Mouse (Mus musculus): Measurements from ENCODE around the gene Atxn7l2. TPM values are rescaled to one million over a fixed set of nuclear protein-coding genes. Genes with fewer than 3 reads are reported as not detected.

The Atxn7l2 gene
- polyA plus RNA-seq, 1 experiment from 2014 or later: 27.9 TPM

DNA sequence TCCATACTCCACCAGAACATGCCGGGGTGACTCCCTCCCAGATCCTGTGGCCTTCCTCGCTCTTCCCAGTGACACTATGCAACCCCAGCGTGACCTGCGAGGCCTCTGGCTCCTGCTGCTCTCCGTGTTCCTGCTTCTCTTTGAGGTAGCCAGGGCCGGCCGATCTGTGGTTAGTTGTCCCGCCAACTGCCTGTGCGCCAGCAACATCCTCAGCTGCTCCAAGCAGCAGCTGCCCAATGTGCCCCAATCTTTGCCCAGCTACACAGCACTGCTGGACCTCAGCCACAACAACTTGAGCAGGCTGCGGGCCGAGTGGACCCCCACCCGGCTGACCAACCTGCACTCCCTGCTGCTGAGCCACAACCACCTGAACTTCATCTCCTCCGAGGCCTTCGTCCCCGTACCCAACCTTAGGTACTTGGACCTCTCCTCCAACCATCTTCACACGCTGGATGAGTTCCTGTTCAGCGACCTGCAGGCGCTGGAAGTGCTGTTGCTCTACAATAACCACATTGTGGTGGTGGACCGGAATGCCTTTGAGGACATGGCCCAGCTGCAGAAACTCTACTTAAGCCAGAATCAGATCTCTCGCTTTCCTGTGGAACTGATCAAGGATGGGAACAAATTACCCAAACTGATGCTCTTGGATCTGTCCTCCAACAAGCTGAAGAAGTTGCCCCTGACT is 23.5 kb downstream of the Atxn7l2 start:
- Histone ChIP-seq H3K36me3 (ENCODE audit: control insufficient read depth, insufficient read depth, low read length) (peaks cover 8% of the 10 kb centered on the region; the same call in 1 of the 2 replicates), H3K4me3 (replicated peaks; ENCODE audit: low read depth, low read length) (peak overlapping the region; percentile 75), H3K9ac (replicated peaks; ENCODE audit: low read length) (no peak overlapping the region), H3K4me2 (ENCODE audit: low read length) (peak overlapping the region; percentile 88), H3K27ac (replicated peaks; ENCODE audit: low read depth, low read length) (no peak overlapping the region), H3K27me3 (ENCODE audit: control insufficient read depth, insufficient read depth, low read length) (no peaks in the 10 kb centered on the region), H3K4me1 (ENCODE audit: control insufficient read depth, insufficient read depth, low read length) (peaks cover 15% of the 10 kb centered on the region; the same call in 1 of the 2 replicates), H3K9me3 (ENCODE audit: control insufficient read depth, low read length) (no peaks in the 10 kb centered on the region)
- DNase-seq (no peak), ATAC-seq (ENCODE audit: low FRiP score, low TSS enrichment) (peak; percentile 24; the same call in 1 of the 2 replicates)
- WGBS: 60% methylated on average over 20 of the region's 20 CpGs

DNA sequence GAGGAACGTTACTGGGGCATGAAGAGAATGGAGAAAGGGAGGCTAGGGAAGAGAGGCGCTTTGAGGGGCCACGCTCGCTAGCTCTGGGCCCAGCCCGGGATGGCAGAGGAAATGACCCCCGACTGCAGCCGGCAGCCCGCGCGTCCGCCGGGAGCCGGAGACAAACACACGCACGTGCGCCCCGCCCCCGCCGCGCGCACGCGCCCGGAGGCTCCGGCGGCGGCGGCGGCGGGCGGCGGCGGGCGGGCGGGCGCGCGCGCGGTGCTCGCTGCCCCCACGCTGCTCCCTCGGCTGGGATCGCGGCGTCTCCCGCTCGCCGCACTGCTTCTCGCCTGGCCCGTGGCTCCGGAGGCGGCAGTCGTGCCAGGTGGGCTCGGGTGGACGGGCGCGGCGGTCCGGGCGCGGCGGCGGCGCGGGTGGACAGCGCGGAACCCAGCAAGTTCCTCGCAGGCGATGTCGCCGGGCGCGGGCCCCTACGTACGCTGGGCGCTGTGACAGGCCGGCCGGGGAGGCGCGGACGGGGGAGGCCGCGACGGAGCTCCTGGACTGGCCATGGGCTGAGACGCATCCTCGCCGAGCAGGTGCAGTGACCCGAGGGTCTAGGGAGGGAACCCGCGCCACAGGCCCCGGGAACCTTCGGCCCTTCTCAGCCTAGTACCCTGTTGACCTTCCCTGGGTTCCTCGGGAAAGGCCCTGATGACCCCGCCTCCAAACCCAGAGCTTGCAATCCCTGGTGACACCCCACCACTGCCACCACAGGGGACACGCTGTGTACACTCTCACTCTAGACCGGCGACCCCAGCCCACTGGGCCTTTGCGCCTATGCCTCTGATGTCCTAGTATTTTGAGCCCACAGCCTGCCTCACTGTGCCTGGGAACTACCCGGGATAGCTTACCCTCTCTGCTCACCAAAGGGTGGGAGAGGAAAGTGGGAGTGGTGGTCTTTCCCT is 24.4 kb downstream of the Atxn7l2 start, which contains the start of gene Amigo1:
Amigo1 (plus strand) TSS at position 238 of the 950 bp plus-strand sequence.
- Histone ChIP-seq H3K9ac (replicated peaks; ENCODE audit: low read length) (peak within 1 kb of the TSS; percentile 82), H3K4me2 (ENCODE audit: low read length) (peak within 1 kb of the TSS; percentile 88), H3K27me3 (ENCODE audit: control insufficient read depth, insufficient read depth, low read length) (no peaks in the 10 kb centered on the region), H3K4me3 (replicated peaks; ENCODE audit: low read depth, low read length) (peak within 1 kb of the TSS; percentile 75), H3K27ac (replicated peaks; ENCODE audit: low read depth, low read length) (peak within 1 kb of the TSS; percentile 61; the same call in 1 of the 2 replicates), H3K36me3 (ENCODE audit: control insufficient read depth, insufficient read depth, low read length) (peaks cover 8% of the 10 kb centered on the region; the same call in 1 of the 2 replicates), H3K4me1 (ENCODE audit: control insufficient read depth, insufficient read depth, low read length) (peaks cover 15% of the 10 kb centered on the region; the same call in 1 of the 2 replicates), H3K9me3 (ENCODE audit: control insufficient read depth, low read length) (no peaks in the 10 kb centered on the region)
- peak; percentile 71 for ATAC-seq (ENCODE audit: low FRiP score, low TSS enrichment)
- peak; percentile 84 for DNase-seq
- under 1% methylated on average over 96 of the region's 100 CpGs for WGBS

DNA sequence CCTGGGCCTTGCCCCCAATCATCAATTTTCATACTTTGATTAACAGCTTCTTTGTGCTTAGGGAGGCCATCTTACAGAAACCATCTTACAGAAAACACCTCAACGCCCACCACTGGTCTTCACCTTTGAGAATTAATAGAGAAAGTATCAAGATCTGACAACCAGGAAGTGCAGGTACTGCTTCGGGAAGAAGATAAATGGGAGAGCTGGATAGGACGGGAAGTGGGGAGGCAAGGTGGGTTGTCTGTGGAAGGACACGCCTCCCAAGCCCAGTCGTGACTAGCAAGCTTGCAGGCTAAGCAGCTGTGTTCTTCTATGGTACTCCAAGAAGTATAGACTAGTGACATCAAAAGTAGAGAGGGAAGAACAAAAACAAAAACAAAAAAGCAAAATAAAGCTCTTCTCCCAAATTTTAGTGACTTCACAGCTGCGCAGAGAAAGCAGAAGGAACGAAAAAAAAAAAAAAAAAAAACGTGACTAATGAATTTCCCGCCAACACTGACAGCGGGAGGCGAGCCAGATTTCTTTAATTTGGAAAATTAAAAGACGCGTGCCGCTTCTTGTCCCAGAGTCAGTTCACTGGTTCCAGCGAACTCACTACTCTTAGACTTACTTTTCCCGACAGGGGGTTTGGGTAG is 25.2 kb downstream of the Atxn7l2 start:
- H3K27ac ChIP-seq (replicated peaks; ENCODE audit: low read depth, low read length): no peak overlapping the region
- peaks cover 8% of the 10 kb centered on the region; the same call in 1 of the 2 replicates for H3K36me3 ChIP-seq (ENCODE audit: control insufficient read depth, insufficient read depth, low read length)
- H3K9ac ChIP-seq (replicated peaks; ENCODE audit: low read length): peak overlapping the region; percentile 82
- peak overlapping the region; percentile 75 for H3K4me3 ChIP-seq (replicated peaks; ENCODE audit: low read depth, low read length)
- ATAC-seq (ENCODE audit: low FRiP score, low TSS enrichment): no peak
- 3% methylated on average over 16 of the region's 16 CpGs for WGBS
- DNase-seq: peak; percentile 51
- peaks cover 15% of the 10 kb centered on the region; the same call in 1 of the 2 replicates for H3K4me1 ChIP-seq (ENCODE audit: control insufficient read depth, insufficient read depth, low read length)
- no peaks in the 10 kb centered on the region for H3K27me3 ChIP-seq (ENCODE audit: control insufficient read depth, insufficient read depth, low read length)
- H3K4me2 ChIP-seq (ENCODE audit: low read length): peak overlapping the region; percentile 88
- H3K9me3 ChIP-seq (ENCODE audit: control insufficient read depth, low read length): no peaks in the 10 kb centered on the region

DNA sequence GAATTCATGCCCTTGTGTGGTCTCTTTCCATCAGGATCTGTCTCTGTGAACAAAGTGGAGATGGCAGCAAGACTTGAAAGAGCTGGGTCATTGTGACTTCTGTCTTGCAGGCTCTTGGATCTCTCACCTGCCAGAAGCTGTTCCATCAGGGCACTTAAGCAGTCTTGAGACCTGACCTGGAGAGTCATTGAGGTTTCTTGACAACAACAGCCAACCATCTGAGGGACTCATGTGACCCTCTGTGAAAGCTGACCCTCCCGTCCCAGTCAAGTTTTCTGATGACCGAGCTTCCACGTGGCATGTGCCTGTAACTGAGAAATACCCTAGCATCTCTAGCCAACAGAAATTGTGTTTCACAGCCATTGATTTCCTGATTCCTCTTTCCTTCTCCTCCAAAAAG is 26.0 kb downstream of the Atxn7l2 start:
- H3K4me2 ChIP-seq (ENCODE audit: low read length): no peak overlapping the region
- H3K36me3 ChIP-seq (ENCODE audit: control insufficient read depth, insufficient read depth, low read length): peaks cover 8% of the 10 kb centered on the region; the same call in 1 of the 2 replicates
- no peaks in the 10 kb centered on the region for H3K9me3 ChIP-seq (ENCODE audit: control insufficient read depth, low read length)
- H3K27ac ChIP-seq (replicated peaks; ENCODE audit: low read depth, low read length): no peak overlapping the region
- no peak overlapping the region for H3K4me3 ChIP-seq (replicated peaks; ENCODE audit: low read depth, low read length)
- 85% methylated on average over 3 of the region's 3 CpGs for WGBS
- ATAC-seq (ENCODE audit: low FRiP score, low TSS enrichment) (no peak), DNase-seq (no peak)
- H3K9ac ChIP-seq (replicated peaks; ENCODE audit: low read length): no peak overlapping the region
- H3K4me1 ChIP-seq (ENCODE audit: control insufficient read depth, insufficient read depth, low read length): peaks cover 13% of the 10 kb centered on the region; the same call in 1 of the 2 replicates
- H3K27me3 ChIP-seq (ENCODE audit: control insufficient read depth, insufficient read depth, low read length): no peaks in the 10 kb centered on the region

DNA sequence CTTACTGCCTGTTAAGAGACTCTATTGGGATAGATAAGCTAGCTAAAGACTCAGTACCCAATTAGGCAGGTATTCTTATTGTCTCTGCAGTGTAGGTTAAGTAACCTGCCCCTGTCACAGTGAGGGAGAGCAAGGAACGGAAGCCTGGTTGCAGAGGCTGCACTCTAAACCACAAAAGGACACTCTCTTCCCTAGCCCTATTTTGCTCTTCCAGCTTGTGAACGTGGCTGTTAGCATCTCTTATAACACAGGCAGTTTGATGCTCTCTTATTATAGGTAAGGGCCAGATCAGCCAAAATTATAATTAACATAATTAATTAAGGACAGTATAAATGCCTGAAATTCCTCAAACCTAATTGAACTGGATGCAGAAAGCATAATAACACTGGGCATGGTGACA is 30.2 kb downstream of the Atxn7l2 start:
- no peak overlapping the region for H3K27ac ChIP-seq (replicated peaks; ENCODE audit: low read depth, low read length)
- no peak for DNase-seq
- 49% methylated on average over 2 of the region's 2 CpGs for WGBS
- peaks cover 3% of the 10 kb centered on the region; the same call in 1 of the 2 replicates for H3K4me1 ChIP-seq (ENCODE audit: control insufficient read depth, insufficient read depth, low read length)
- no peaks in the 10 kb centered on the region for H3K9me3 ChIP-seq (ENCODE audit: control insufficient read depth, low read length)
- H3K4me2 ChIP-seq (ENCODE audit: low read length): no peak overlapping the region
- H3K9ac ChIP-seq (replicated peaks; ENCODE audit: low read length): no peak overlapping the region
- H3K4me3 ChIP-seq (replicated peaks; ENCODE audit: low read depth, low read length): no peak overlapping the region
- no peaks in the 10 kb centered on the region for H3K27me3 ChIP-seq (ENCODE audit: control insufficient read depth, insufficient read depth, low read length)
- no peaks in the 10 kb centered on the region for H3K36me3 ChIP-seq (ENCODE audit: control insufficient read depth, insufficient read depth, low read length)
- ATAC-seq (ENCODE audit: low FRiP score, low TSS enrichment): no peak

DNA sequence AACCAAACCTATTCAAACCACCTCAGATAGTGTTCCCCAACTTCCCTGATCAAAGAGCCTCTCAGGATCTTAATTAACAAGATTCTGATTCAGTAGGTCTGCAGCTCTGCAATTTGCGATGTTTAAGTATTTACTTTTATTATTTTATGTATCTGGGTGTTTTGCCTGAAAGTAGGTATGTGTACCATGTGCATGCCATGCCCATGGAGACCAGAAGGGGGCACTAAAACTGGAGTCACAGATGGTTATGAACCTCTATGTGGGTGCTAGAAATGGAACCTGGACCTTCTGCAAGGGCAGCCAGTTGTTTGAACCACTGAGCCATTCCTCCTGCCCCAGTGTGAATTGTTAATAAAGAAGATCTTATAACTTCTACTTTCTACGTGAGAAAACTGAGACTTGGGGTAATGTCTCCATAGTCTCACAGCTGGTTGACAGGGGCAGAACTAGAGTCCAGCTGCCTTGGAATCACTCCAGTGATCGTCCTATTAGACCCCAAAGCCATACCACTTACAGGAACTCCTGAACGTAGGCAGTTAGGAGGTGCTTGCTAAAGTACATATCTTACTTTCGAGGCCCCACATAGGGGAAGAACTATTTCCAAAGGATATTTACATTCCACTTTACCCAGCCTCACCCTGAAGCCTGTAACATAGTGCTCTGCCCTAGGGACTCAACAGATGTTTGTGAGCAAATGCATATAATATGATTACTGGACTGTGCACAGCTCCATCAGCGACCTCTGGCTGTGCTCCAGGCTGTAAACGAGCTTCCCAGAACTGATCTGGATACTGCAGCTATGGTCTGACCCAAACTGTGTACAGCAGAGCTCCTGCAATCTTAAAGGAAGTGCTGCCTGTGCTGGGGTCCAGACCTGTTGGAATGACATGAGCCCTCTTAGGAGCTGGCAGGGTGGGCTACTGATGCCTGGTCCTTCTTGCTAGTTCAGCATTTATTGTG is 31.7 kb downstream of the Atxn7l2 start:
- no peak for ATAC-seq (ENCODE audit: low FRiP score, low TSS enrichment)
- Histone ChIP-seq H3K27ac (replicated peaks; ENCODE audit: low read depth, low read length) (no peak overlapping the region), H3K36me3 (ENCODE audit: control insufficient read depth, insufficient read depth, low read length) (no peaks in the 10 kb centered on the region), H3K9me3 (ENCODE audit: control insufficient read depth, low read length) (no peaks in the 10 kb centered on the region), H3K27me3 (ENCODE audit: control insufficient read depth, insufficient read depth, low read length) (no peaks in the 10 kb centered on the region), H3K4me2 (ENCODE audit: low read length) (no peak overlapping the region), H3K4me3 (replicated peaks; ENCODE audit: low read depth, low read length) (no peak overlapping the region), H3K4me1 (ENCODE audit: control insufficient read depth, insufficient read depth, low read length) (peaks cover 14% of the 10 kb centered on the region), H3K9ac (replicated peaks; ENCODE audit: low read length) (no peak overlapping the region)
- 81% methylated on average over 7 of the region's 7 CpGs for WGBS
- no peak for DNase-seq

DNA sequence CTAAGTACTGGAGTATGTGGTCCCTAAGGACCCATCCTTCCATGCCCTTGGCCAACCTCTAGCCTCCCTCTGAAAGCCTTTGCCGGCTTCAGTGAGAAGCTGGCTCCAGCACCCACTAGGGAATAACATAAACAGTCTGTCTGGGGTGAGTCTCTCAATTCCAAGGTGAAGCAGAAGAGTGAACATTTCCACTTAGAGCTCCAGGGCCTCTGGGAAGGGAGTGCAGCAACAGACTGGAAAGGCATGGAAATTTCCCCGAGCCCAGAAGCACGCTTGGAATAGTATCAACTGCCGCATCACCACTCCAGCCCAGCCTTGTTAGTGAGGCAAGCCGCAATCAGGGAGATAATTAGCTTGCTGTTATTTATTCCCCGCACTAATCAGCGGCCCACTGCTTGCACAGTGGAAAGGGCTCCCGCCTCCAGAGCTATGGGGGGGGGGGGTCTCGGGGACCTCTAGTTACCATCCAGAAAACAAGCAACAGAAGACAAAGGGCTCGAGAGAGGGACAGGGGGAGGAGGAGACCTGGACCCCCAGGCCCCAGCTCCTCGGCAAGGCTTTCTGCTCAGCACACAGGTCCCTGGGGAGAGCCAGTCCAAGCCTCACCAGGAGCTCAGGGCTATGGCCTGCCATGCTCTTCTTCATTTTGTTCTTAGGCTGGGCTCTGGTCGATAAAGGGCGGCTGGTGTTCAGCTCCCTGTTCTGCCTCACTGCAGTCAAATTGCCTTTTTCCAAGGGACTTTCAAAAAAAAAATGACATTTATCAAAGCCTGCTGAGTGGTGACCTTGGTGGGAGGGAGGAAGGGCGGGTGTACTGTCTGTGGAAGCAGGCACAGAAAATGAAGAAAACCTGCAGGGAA is 35.8 kb downstream of the Atxn7l2 start:
- ATAC-seq (ENCODE audit: low FRiP score, low TSS enrichment) (peak; percentile 76), DNase-seq (peak; percentile 77)
- Histone ChIP-seq H3K9me3 (ENCODE audit: control insufficient read depth, low read length) (no peaks in the 10 kb centered on the region), H3K4me2 (ENCODE audit: low read length) (peak overlapping the region; percentile 35), H3K4me3 (replicated peaks; ENCODE audit: low read depth, low read length) (no peak overlapping the region), H3K9ac (replicated peaks; ENCODE audit: low read length) (peak overlapping the region; percentile 29; the same call in 1 of the 2 replicates), H3K4me1 (ENCODE audit: control insufficient read depth, insufficient read depth, low read length) (peaks cover 14% of the 10 kb centered on the region), H3K27me3 (ENCODE audit: control insufficient read depth, insufficient read depth, low read length) (no peaks in the 10 kb centered on the region), H3K36me3 (ENCODE audit: control insufficient read depth, insufficient read depth, low read length) (no peaks in the 10 kb centered on the region), H3K27ac (replicated peaks; ENCODE audit: low read depth, low read length) (peak overlapping the region; percentile 86)
- 19% methylated on average over 14 of the region's 14 CpGs for WGBS

All from midbrain, embryonic 14.5 days (tissue).